Mouse (Mus musculus): ENCODE measurements at regions not wholly inside any gene's neighbourhood (a gene's known extent, or its start where the extent isn't known, plus 50 kb on each side); places are given as distances from the start of the nearest gene placed in this dataset.
"Not testable (repeated sequence)": the region's sequence is repeated elsewhere in the genome, so short reads cannot be mapped to it uniquely, and the experiment has no call there.

DNA sequence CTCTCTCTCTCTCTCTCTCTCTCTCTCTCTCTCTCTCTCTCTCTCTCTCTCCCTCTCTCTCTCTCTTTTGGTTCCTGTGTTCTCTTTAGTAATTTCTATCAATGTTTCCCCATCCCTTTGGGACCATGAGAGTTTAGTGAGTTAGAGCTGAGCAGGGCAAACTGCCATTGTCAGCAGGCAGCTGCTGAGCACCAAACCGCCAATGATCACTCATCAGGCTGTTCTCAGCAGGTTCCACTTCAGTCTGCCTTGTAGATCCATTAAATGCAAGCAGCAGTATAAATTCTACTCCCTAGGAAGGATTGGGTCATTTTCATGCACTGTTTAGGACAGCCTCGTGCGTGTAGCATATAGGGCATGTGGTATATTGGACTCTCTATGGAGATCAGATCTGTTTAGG, 692.5 kb downstream of the Trib2 start:
- no peak for DNase-seq (ENCODE audit: low read depth, low spot score)
- POLR2A ChIA-PET: no interaction called here
- ATAC-seq: no peak
- in situ Hi-C loops (cut with MboI; ENCODE audit: low pct_unique_long_range_greater_than_20kb): no loop called here
- CTCF ChIA-PET: no interaction called here
- TF ChIP-seq CTCF (IDR thresholded peaks at IDR 0.05): no peak
- H3K27me3 ChIP-seq: no peaks in the 10 kb centered on the region

DNA sequence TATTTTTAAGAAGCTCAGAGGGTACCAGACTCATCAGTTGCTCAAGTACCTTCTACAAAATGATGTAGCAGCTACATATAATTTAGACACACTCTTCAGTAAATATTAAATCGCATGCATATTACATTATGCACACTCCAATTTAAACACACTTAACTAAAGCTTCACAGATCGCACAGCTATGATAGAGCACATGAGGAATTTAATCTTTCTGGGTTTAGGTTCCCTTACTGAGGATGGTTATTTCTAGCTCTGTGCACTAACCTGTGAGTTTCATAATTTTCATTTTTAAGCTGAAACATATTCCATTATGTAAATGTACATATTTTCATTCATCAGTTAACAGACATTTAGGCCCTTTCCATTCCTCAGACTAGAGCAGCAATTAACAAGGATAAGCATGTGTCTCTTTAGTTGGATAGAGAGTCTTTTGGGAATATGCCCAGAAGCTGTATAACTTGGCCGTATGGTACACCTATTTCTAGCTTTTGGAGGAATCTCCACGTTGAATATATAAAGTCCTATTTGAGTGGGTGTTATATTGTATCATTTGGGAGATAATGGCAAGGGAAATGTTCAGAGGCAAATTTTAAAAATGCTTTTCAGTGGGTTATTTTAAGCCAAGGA, 694.0 kb downstream of the Trib2 start:
- H3K27me3 ChIP-seq: no peaks in the 10 kb centered on the region
- CTCF ChIA-PET: no interaction called here
- DNase-seq (ENCODE audit: low read depth, low spot score) (no peak), ATAC-seq (no peak)
- in situ Hi-C loops (cut with MboI; ENCODE audit: low pct_unique_long_range_greater_than_20kb): no loop called here
- no peak for TF ChIP-seq CTCF (IDR thresholded peaks at IDR 0.05)
- POLR2A ChIA-PET: no interaction called here

DNA sequence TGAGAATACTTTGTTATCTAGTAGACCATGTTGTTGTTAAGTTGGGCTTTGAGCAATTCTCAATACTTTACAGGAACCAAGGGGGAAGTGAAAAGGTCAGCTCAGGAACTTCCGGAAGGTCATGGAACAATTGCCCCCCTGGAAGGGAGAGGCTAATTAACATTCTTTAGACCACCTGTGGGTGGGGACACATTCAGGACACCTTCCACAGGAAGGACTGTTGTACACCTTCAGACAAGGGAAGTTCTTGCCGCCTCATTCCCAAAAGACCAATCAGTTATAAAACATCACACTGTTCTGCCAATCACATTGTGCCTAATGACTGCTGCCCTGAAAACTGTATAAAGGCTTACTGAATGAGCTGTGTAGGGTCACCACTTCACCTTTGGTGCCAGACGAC, 701.2 kb downstream of the Trib2 start:
- ChIA-PET CTCF (no interaction called here), POLR2A (no interaction called here)
- in situ Hi-C loops (cut with MboI; ENCODE audit: low pct_unique_long_range_greater_than_20kb): no loop called here
- no peaks in the 10 kb centered on the region for H3K27me3 ChIP-seq
- no peak for TF ChIP-seq CTCF (IDR thresholded peaks at IDR 0.05)
- ATAC-seq: no peak
- no peak for DNase-seq (ENCODE audit: low read depth, low spot score)

DNA sequence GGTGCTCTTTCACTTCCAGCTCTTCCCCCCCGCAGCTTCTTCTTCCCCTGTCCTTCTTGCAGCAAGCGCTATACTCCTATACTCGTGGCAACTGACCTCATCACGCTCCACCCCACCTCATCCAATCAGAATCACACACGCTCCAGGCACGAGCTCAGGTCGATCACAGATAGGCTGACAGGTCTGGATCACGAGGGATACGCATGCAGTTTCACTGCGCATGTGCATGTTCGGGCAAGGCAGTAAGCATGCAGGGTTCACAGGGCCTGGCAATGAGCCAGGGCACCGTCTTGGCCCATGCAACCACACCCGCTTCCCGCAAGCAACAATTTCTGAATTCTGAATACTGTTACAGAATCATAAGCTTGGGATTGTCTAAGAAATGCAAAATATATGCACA, 701.9 kb downstream of the Trib2 start:
- ChIA-PET POLR2A (no interaction called here), CTCF (no interaction called here)
- TF ChIP-seq CTCF (IDR thresholded peaks at IDR 0.05): no peak
- no peak for DNase-seq (ENCODE audit: low read depth, low spot score)
- no peaks in the 10 kb centered on the region for H3K27me3 ChIP-seq
- in situ Hi-C loops (cut with MboI; ENCODE audit: low pct_unique_long_range_greater_than_20kb): no loop called here
- no peak for ATAC-seq

DNA sequence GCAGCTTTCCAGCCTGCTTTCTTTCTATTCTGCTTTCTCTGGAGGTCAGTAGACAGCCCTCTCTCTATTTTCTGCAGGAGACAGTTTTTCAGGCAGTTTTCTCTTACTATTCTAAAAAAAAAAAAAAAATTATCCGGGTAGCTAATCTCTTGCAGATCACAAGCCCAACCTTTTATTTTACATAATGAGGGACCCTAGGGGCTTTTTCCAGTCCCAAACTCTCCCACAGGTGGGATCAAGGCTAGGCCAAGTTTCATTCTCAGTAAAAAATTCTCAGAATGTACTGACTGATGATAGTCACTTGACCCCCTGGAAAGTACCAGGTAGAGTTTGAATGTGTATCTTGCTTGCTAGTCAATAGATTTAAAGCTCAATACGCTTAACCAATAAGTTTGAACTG, 705.7 kb downstream of the Trib2 start:
- ChIA-PET POLR2A (no interaction called here), CTCF (no interaction called here)
- in situ Hi-C loops (cut with MboI; ENCODE audit: low pct_unique_long_range_greater_than_20kb): no loop called here
- no peak for TF ChIP-seq CTCF (IDR thresholded peaks at IDR 0.05)
- no peaks in the 10 kb centered on the region for H3K27me3 ChIP-seq
- no peak for DNase-seq (ENCODE audit: low read depth, low spot score)
- ATAC-seq: no peak

DNA sequence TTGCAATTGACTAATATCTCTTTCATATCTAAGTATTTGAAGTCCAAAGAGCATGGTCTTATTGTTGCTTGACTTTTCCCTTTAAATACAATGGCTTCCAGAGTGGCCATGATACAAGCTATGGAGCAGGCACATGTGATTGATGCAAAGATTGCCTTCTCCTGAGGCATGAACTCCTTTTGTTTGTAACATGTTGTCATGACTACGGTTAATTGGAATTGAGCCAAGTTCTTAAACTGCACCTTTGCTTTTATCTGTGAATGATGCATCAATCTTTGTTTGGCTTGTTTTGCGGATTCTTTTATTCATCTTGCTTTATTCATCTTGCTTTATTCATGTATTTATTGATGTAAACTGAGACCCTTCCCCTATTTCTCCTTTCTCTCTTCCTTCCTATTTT, 711.8 kb downstream of the Trib2 start:
- POLR2A ChIA-PET: no interaction called here
- in situ Hi-C loops (cut with MboI; ENCODE audit: low pct_unique_long_range_greater_than_20kb): no loop called here
- no peak for ATAC-seq
- TF ChIP-seq CTCF (IDR thresholded peaks at IDR 0.05): no peak
- CTCF ChIA-PET: no interaction called here
- DNase-seq (ENCODE audit: low read depth, low spot score): no peak
- H3K27me3 ChIP-seq: no peaks in the 10 kb centered on the region

DNA sequence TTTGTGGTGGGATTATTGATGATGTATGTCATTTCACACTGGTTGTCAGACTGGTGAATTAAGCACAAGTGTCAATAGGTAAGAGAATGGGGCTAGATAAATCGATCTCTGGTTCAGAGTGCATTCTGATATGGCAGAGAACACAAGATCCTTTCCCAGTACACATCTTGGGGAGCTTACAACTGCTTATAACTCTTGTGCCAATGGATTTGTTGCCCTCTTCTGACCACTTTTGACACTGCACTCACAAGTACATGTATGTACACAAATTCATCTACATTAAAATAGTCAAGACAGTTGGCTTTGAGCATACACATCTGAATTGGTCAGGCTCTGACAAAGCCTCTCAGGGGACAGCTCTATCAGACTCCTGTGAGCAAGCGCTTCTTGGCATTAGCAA, 738.1 kb downstream of the Trib2 start:
- ChIA-PET CTCF (interaction anchor here (0.8 kb wide), 1 partner anchor 33 kb away, joined by 3 read pairs; no protein-coding TSS in a partner anchor), POLR2A (no interaction called here)
- no peak for ATAC-seq
- in situ Hi-C loops (cut with MboI; ENCODE audit: low pct_unique_long_range_greater_than_20kb): no loop called here
- peak; percentile 29 for TF ChIP-seq CTCF (IDR thresholded peaks at IDR 0.05)
- H3K27me3 ChIP-seq: no peaks in the 10 kb centered on the region
- DNase-seq (ENCODE audit: low read depth, low spot score): no peak

DNA sequence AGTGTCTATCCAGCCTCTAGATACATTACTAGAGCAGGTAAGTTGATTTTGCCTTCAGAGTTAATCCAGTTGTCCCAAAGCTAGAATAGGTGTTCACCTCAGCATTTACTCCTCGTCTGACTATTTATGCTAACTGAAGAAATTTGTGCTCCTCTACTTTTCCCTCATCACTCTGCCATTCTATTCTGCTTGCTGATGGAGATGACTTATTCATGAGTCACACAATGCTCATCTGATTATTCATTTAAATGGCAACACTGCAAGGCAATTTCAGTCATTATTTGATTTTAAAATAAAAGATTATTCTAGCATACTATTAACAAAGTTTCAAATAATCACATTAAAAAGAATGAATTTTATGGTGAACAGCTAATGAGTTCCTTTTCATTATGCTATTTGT, 752.4 kb downstream of the Trib2 start:
- ATAC-seq (no peak), DNase-seq (ENCODE audit: low read depth, low spot score) (no peak)
- no peaks in the 10 kb centered on the region for H3K27me3 ChIP-seq
- in situ Hi-C loops (cut with MboI; ENCODE audit: low pct_unique_long_range_greater_than_20kb): no loop called here
- ChIA-PET POLR2A (interaction anchor here (0.6 kb wide), 1 partner anchor 515 kb away, joined by 3 read pairs; no protein-coding TSS in a partner anchor), CTCF (no interaction called here)
- TF ChIP-seq CTCF (IDR thresholded peaks at IDR 0.05): no peak

DNA sequence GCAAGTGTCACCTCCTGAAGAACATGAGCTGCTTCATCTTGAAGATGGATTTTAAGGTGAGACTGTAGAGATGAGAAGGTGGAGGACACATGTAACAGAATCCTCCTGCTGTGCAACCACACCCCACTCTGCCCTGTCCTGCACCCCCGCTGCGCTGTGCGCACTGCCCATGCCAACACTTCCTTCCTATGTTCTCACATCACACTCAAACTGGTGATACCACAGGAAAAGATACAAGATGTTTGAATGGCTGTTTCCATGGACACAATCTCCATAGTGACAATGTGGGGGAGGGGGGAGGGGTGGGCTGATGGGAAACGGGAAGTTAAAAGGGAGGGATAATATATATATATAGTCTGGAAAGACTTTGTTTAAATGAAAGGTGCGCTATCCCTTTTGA, 765.3 kb downstream of the Trib2 start:
- no peak for DNase-seq (ENCODE audit: low read depth, low spot score)
- in situ Hi-C loops (cut with MboI; ENCODE audit: low pct_unique_long_range_greater_than_20kb): no loop called here
- ChIA-PET CTCF (no interaction called here), POLR2A (no interaction called here)
- TF ChIP-seq CTCF (IDR thresholded peaks at IDR 0.05): no peak
- H3K27me3 ChIP-seq: no peaks in the 10 kb centered on the region
- ATAC-seq: no peak

DNA sequence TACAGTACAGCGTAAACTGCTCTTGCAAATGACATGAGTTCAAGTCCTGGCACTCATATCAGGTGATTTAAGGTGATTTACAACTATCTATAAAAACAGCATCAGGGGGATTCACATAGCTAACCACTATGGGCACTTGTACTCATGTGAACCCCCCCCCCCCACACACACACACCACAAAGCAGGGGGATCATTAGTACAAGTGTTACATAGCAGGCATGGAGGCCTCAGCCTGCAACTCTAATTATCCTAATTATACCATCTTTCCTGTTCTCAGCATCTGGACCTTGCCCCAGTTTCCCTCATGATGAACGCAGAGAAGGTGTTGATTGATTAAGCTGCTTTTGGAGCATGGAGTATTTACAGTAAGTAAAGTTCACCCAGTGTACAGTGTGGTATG, 773.5 kb downstream of the Trib2 start:
- CTCF ChIA-PET: no interaction called here
- no peak for DNase-seq (ENCODE audit: low read depth, low spot score)
- in situ Hi-C loops (cut with MboI; ENCODE audit: low pct_unique_long_range_greater_than_20kb): no loop called here
- TF ChIP-seq CTCF (IDR thresholded peaks at IDR 0.05): no peak
- POLR2A ChIA-PET: no interaction called here
- H3K27me3 ChIP-seq: no peaks in the 10 kb centered on the region
- no peak for ATAC-seq

DNA sequence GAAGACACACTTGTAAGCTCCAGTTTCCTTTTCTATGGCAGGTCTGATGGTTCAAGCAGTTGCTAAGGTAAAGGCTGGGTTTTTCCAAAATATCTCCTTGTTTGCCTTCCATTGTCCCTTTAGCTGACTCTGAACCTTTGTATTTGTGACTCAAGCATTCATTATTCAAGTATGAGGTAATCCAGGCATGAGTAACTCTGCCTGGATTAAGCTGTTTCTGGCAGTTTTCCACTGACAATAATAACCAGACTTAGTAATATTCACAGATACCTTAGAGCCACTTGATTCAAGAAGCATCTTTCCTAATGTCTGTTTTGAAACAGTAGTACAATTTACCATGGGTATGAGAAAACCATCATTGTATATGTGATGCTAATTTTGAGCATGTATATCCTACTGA, 805.6 kb downstream of the Trib2 start:
- ATAC-seq (no peak), DNase-seq (ENCODE audit: low read depth, low spot score) (no peak)
- CTCF ChIA-PET: no interaction called here
- TF ChIP-seq CTCF (IDR thresholded peaks at IDR 0.05): no peak
- POLR2A ChIA-PET: no interaction called here
- in situ Hi-C loops (cut with MboI; ENCODE audit: low pct_unique_long_range_greater_than_20kb): no loop called here
- no peaks in the 10 kb centered on the region for H3K27me3 ChIP-seq

DNA sequence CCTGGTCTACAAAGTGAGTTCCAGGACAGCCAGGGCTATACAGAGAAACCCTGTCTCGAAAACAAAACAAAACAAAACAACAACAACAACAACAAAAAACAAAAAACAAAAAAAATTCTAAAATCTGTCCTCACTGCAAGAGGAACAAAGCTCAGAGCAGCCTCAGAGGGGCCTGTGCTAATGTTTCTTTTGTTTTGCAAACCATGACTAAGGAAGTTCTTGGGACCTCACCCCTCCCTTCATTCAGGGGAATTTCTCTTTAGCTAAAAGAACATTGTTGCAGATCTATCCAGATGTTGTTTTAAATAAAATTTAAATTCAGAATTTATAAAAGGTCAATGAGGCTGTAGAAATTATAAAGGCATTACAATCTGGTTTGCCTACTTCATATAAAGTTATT, 814.3 kb downstream of the Trib2 start:
- H3K27me3 ChIP-seq; ATAC-seq; DNase-seq (ENCODE audit: low read depth, low spot score); in situ Hi-C loops (cut with MboI; ENCODE audit: low pct_unique_long_range_greater_than_20kb); CTCF ChIA-PET; POLR2A ChIA-PET: not testable (repeated sequence)

Measured in Patski (cell line).